Mouse (Mus musculus) midbrain, embryonic 16.5 days (tissue): ENCODE results near the gene Cyth4. TPM values are rescaled to one million over a fixed set of nuclear protein-coding genes. Genes with fewer than 3 reads are reported as not detected.
A peak's percentile ranks its signal among the peaks of the same experiment; 100 is the strongest.

Source experiments
- ATAC-seq: fragments of 200-750 bp; cut with Nextera tagmentation; 2 replicates; pipeline ENCODE4 v1.8.0; 2017; ENCODE audit warnings: moderate TSS enrichment
- H3K27ac ChIP-seq: fragments of 300-500 bp; sonication (generic); 2 replicates; pipeline ENCODE4 v1.5.1; 2014; ENCODE audit warnings: mild to moderate bottlenecking, low read length, mixed read lengths
- H3K27me3 ChIP-seq: fragments of 300-500 bp; sonication (generic); 2 replicates; pipeline ENCODE4 v1.6.1; 2014; ENCODE audit warnings: low read depth, low read length, mixed read lengths; ENCODE audit not compliant: control insufficient read depth, insufficient read depth
- H3K36me3 ChIP-seq: fragments of 300-500 bp; sonication (generic); 2 replicates; pipeline ENCODE4 v1.6.1; 2014; ENCODE audit warnings: mild to moderate bottlenecking, low read length, moderate library complexity, mixed read lengths; ENCODE audit not compliant: control insufficient read depth, insufficient read depth
- H3K4me1 ChIP-seq: fragments of 300-500 bp; sonication (generic); 2 replicates; pipeline ENCODE4 v1.6.1; 2014; ENCODE audit warnings: mild to moderate bottlenecking, low read length, mixed read lengths; ENCODE audit not compliant: control insufficient read depth, insufficient read depth
- H3K4me2 ChIP-seq: fragments of 300-500 bp; sonication (generic); 2 replicates; pipeline ENCODE4 v1.6.1; 2014; ENCODE audit warnings: mild to moderate bottlenecking, low read length, mixed read lengths
- H3K4me3 ChIP-seq: fragments of 300-500 bp; sonication (generic); 2 replicates; pipeline ENCODE4 v1.5.1; 2014; ENCODE audit warnings: low read depth, mild to moderate bottlenecking, low read length, moderate library complexity, mixed read lengths
- H3K9ac ChIP-seq: fragments of 300-500 bp; sonication (generic); 2 replicates; pipeline ENCODE4 v1.6.1; 2014; ENCODE audit warnings: low read depth, low read length, mixed read lengths
- H3K9me3 ChIP-seq: fragments of 300-500 bp; sonication (generic); replicated peaks from 2 replicates; pipeline ENCODE4 v1.6.1; 2014; ENCODE audit warnings: mild to moderate bottlenecking, low read length, mixed read lengths; ENCODE audit not compliant: control insufficient read depth, poor library complexity, severe bottlenecking
- WGBS: fragments of 180-500 bp; shearing (Covaris S2); extraction: QIAGEN DNeasy Blood & Tissue Kit; methylation state at CpG from one replicate; pipeline ENCODE4 v1.1.7; 2014; 5-methylcytosine and 5-hydroxymethylcytosine counted together
- polyA plus RNA-seq: library from polyadenylated mRNA; unstranded; fragments of >200 nt; fragmentation: Nextera tagmentation; extraction: Ambion mirVana; gene quantifications from 2 replicates; pipeline ENCODE4 v1.2.1, GENCODE M21; 2015

The Cyth4 gene
- polyA plus RNA-seq, 1 experiment from 2014 or later, result 5.3 TPM

- Histone ChIP-seq H3K27me3 (no peaks in the 10 kb centered on the region), H3K4me2 (no peak within 1 kb of the TSS), H3K36me3 (no peaks in the 10 kb centered on the region), H3K4me3 (no peak within 1 kb of the TSS), H3K4me1 (no peaks in the 10 kb centered on the region), H3K9ac (no peak within 1 kb of the TSS), H3K27ac (no peak within 1 kb of the TSS), H3K9me3 (no peaks in the 10 kb centered on the region)
- 81% methylated on average over 8 of the region's 8 CpGs for WGBS
- no peak for ATAC-seq
Measured at GRCm38 (mm10) chr15:78572658-78573397, 24.0 kb upstream of the Cyth4 start, which contains the start of gene Rac2. Gene Rac2, minus strand, starts transcription at chr15:78572783.

- Histone ChIP-seq H3K4me1 (peaks cover 16% of the 10 kb centered on the region), H3K27me3 (no peaks in the 10 kb centered on the region), H3K4me2 (no peak overlapping the region), H3K4me3 (no peak overlapping the region), H3K9ac (no peak overlapping the region), H3K9me3 (no peaks in the 10 kb centered on the region), H3K36me3 (no peaks in the 10 kb centered on the region), H3K27ac (no peak overlapping the region)
- 58% methylated on average over 4 of the region's 4 CpGs for WGBS
- no peak for ATAC-seq
Measured at GRCm38 (mm10) chr15:78576284-78576810, 20.5 kb upstream of the Cyth4 start.

- H3K9me3 ChIP-seq, result 0 out of 2 replicates have a peak, but pooled peaks cover 3% of the 10 kb centered on the region
- no peak overlapping the region for H3K4me2 ChIP-seq
- no peak for ATAC-seq
- no peaks in the 10 kb centered on the region for H3K27me3 ChIP-seq
- peaks cover 17% of the 10 kb centered on the region for H3K4me1 ChIP-seq
- H3K27ac ChIP-seq, result no peak overlapping the region
- WGBS, result 16% methylated on average over 11 of the region's 11 CpGs
- no peak overlapping the region for H3K9ac ChIP-seq
- no peak overlapping the region for H3K4me3 ChIP-seq
- H3K36me3 ChIP-seq, result no peaks in the 10 kb centered on the region
Measured at GRCm38 (mm10) chr15:78583352-78583751, 13.5 kb upstream of the Cyth4 start.

- no peaks in the 10 kb centered on the region for H3K27me3 ChIP-seq
- no peak overlapping the region for H3K4me2 ChIP-seq
- H3K4me1 ChIP-seq, result peaks cover 9% of the 10 kb centered on the region
- H3K36me3 ChIP-seq, result no peaks in the 10 kb centered on the region
- H3K9ac ChIP-seq, result no peak overlapping the region
- 0 out of 2 replicates have a peak, but pooled peaks cover 3% of the 10 kb centered on the region for H3K9me3 ChIP-seq
- no peak for ATAC-seq
- H3K4me3 ChIP-seq, result no peak overlapping the region
- H3K27ac ChIP-seq, result no peak overlapping the region
- 92% methylated on average over 7 of the region's 7 CpGs for WGBS
Measured at GRCm38 (mm10) chr15:78585404-78585803, 11.4 kb upstream of the Cyth4 start.

- Histone ChIP-seq H3K27ac (no peak overlapping the region), H3K9me3 (0 out of 2 replicates have a peak, but pooled peaks cover 3% of the 10 kb centered on the region), H3K36me3 (no peaks in the 10 kb centered on the region), H3K9ac (no peak overlapping the region), H3K4me2 (no peak overlapping the region), H3K4me1 (no peaks in the 10 kb centered on the region; the same call in 1 of the 2 replicates), H3K27me3 (no peaks in the 10 kb centered on the region), H3K4me3 (no peak overlapping the region)
- ATAC-seq, result peak; percentile 81
- 50% methylated on average over 18 of the region's 18 CpGs for WGBS
Measured at GRCm38 (mm10) chr15:78587050-78587994, 9.5 kb upstream of the Cyth4 start.

- Histone ChIP-seq H3K4me1 (no peaks in the 10 kb centered on the region; the same call in 1 of the 2 replicates), H3K4me3 (no peak overlapping the region), H3K4me2 (no peak overlapping the region), H3K27me3 (no peaks in the 10 kb centered on the region), H3K9ac (no peak overlapping the region), H3K36me3 (no peaks in the 10 kb centered on the region), H3K27ac (no peak overlapping the region), H3K9me3 (0 out of 2 replicates have a peak, but pooled peaks cover 3% of the 10 kb centered on the region)
- WGBS, result 85% methylated on average over 4 of the region's 4 CpGs
- ATAC-seq, result no peak
Measured at GRCm38 (mm10) chr15:78588049-78588448, 8.8 kb upstream of the Cyth4 start.

GRCm38 (mm10) chr15:78588900-78589299, 7.9 kb upstream of the Cyth4 start:
- 0 out of 2 replicates have a peak, but pooled peaks cover 3% of the 10 kb centered on the region for H3K9me3 ChIP-seq
- no peak overlapping the region for H3K4me2 ChIP-seq
- H3K9ac ChIP-seq, result no peak overlapping the region
- H3K27me3 ChIP-seq, result no peaks in the 10 kb centered on the region
- ATAC-seq, result no peak
- no peaks in the 10 kb centered on the region for H3K36me3 ChIP-seq
- H3K27ac ChIP-seq, result no peak overlapping the region
- no peak overlapping the region for H3K4me3 ChIP-seq
- no peaks in the 10 kb centered on the region for H3K4me1 ChIP-seq
- 86% methylated on average over 4 of the region's 4 CpGs for WGBS

GRCm38 (mm10) chr15:78589936-78590335, 6.9 kb upstream of the Cyth4 start:
- no peak for ATAC-seq
- no peak overlapping the region for H3K27ac ChIP-seq
- no peaks in the 10 kb centered on the region for H3K27me3 ChIP-seq
- no peaks in the 10 kb centered on the region for H3K4me1 ChIP-seq
- H3K4me2 ChIP-seq, result no peak overlapping the region
- H3K4me3 ChIP-seq, result no peak overlapping the region
- H3K9ac ChIP-seq, result no peak overlapping the region
- H3K36me3 ChIP-seq, result no peaks in the 10 kb centered on the region
- H3K9me3 ChIP-seq, result no peaks in the 10 kb centered on the region
- WGBS, result 76% methylated on average over 6 of the region's 6 CpGs
